Mouse (Mus musculus) liver, embryonic 16.5 days (tissue): ENCODE results near the gene Mto1. TPM values are rescaled to one million over a fixed set of nuclear protein-coding genes. Genes with fewer than 3 reads are reported as not detected.

Experiments used
- ATAC-seq: fragments of 200-750 bp; cut with Nextera tagmentation; 2 replicates; pipeline ENCODE4 v1.8.0; 2017; ENCODE audit warnings: low read depth, mild to moderate bottlenecking, moderate number of reproducible peaks, moderate library complexity
- H3K27ac ChIP-seq: fragments of 300-500 bp; sonication (generic); 2 replicates; pipeline ENCODE4 v1.5.1; 2014; ENCODE audit warnings: mild to moderate bottlenecking, low read length
- H3K27me3 ChIP-seq: fragments of 300-500 bp; sonication (generic); 2 replicates; pipeline ENCODE4 v1.6.1; 2014; ENCODE audit warnings: low read depth, low read length, mixed read lengths; ENCODE audit not compliant: control insufficient read depth, insufficient read depth
- H3K36me3 ChIP-seq: fragments of 300-500 bp; sonication (generic); 2 replicates; pipeline ENCODE4 v1.6.1; 2014; ENCODE audit warnings: mild to moderate bottlenecking; ENCODE audit not compliant: control insufficient read depth, insufficient read depth
- H3K4me1 ChIP-seq: fragments of 300-500 bp; sonication (generic); 2 replicates; pipeline ENCODE4 v1.6.1; 2014; ENCODE audit warnings: low read depth, low read length, mixed read lengths; ENCODE audit not compliant: control insufficient read depth
- H3K4me2 ChIP-seq: fragments of 300-500 bp; sonication (generic); 2 replicates; pipeline ENCODE4 v1.6.1; 2014; ENCODE audit warnings: low read depth, low read length, mixed read lengths
- H3K4me3 ChIP-seq: fragments of 300-500 bp; sonication (generic); 2 replicates; pipeline ENCODE4 v1.5.1; 2014; ENCODE audit warnings: low read depth, mild to moderate bottlenecking, low read length
- H3K9ac ChIP-seq: fragments of 300-500 bp; sonication (generic); 2 replicates; pipeline ENCODE4 v1.6.1; 2014; ENCODE audit warnings: low read depth, low read length
- H3K9me3 ChIP-seq: fragments of 300-500 bp; sonication (generic); replicated peaks from 2 replicates; pipeline ENCODE4 v1.6.1; 2016; ENCODE audit warnings: low read length; ENCODE audit not compliant: control insufficient read depth
- WGBS: fragments of 180-500 bp; shearing (Covaris S2); extraction: QIAGEN DNeasy Blood & Tissue Kit; methylation state at CpG from one replicate; pipeline ENCODE4 v1.1.7; 2014; ENCODE audit not compliant: insufficient replicate concordance; 5-methylcytosine and 5-hydroxymethylcytosine counted together
- polyA plus RNA-seq: library from polyadenylated mRNA; unstranded; fragments of >200 nt; fragmentation: Nextera tagmentation; extraction: Ambion mirVana; gene quantifications from 2 replicates; pipeline ENCODE4 v1.2.1, GENCODE M21; 2015

The Mto1 gene
- polyA plus RNA-seq, 1 experiment from 2014 or later, result 17.9 TPM

DNA sequence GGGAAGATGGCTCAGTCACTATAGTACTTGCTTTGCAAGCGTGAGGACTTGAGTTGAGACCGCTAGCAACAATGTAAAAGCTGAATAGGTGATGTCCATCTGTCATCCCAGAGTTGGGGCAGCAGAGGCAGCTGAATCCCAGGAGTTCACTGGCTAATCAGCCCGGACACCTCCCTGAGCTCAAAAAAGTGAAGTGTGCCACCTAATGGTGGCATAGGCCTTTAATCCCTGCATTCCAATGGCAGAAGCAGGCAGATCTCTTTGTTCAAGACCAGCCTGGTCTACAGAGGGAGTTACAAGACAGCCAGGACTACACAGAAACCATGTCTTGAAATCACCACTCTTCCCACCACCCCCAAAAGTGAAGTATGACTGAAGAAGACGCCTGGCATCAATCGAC, 15.5 kb upstream of the Mto1 start:
- Histone ChIP-seq H3K36me3 (no peaks in the 10 kb centered on the region), H3K9ac (no peak overlapping the region), H3K9me3 (no peaks in the 10 kb centered on the region), H3K27me3 (no peaks in the 10 kb centered on the region), H3K4me2 (no peak overlapping the region), H3K27ac (no peak overlapping the region), H3K4me3 (no peak overlapping the region), H3K4me1 (no peaks in the 10 kb centered on the region; the same call in none of the 2 replicates)
- no peak for ATAC-seq
- WGBS, result 70% methylated on average over 5 of the region's 5 CpGs

DNA sequence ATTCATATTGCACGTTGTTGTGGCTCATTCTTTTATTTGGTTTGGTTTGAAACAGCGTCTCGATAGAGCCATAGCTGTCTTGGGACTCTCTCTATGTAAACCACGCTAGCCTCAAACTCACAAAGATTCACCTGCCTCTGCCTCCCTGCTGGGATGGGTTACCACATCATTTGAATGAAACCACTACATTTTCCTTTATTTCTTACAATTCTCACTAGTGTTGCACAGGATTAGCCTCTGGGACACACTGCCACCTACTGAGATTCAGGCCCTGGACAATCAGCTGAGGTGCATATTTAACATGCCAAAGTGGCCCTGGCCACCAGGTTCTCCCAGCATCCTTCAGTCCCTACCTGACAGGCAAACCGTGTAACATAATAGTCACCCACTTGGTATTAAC, 8.6 kb upstream of the Mto1 start:
- H3K9ac ChIP-seq, result no peak overlapping the region
- no peak overlapping the region for H3K4me3 ChIP-seq
- no peaks in the 10 kb centered on the region for H3K9me3 ChIP-seq
- peaks cover 4% of the 10 kb centered on the region for H3K4me1 ChIP-seq
- no peak overlapping the region for H3K27ac ChIP-seq
- H3K27me3 ChIP-seq, result peaks cover 39% of the 10 kb centered on the region
- H3K36me3 ChIP-seq, result no peaks in the 10 kb centered on the region
- WGBS, result 52% methylated on average over 5 of the region's 5 CpGs
- no peak overlapping the region for H3K4me2 ChIP-seq
- ATAC-seq, result no peak

DNA sequence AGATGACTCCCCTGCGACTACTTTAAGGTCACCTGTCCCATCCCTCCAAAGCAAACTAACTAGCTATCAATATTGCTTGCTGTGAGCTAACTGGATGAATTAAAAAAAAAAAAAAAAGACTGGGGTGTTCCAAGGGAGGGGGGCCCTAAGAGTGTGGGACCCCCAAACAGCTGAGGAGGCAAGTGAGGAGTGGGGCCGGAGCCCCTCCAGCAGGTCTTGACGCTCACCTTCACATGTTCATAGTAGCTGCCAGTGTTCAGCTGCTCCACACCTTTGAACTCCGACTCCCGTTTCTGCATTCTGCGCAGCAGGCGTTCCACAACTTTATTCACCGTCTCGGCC, 5.8 kb upstream of the Mto1 start:
- 4% methylated on average over 9 of the region's 9 CpGs for WGBS
- Histone ChIP-seq H3K4me2 (peak overlapping the region; percentile 76), H3K36me3 (no peaks in the 10 kb centered on the region), H3K9ac (peak overlapping the region; percentile 54; the same call in 1 of the 2 replicates), H3K27ac (no peak overlapping the region), H3K4me3 (peak overlapping the region; percentile 62), H3K27me3 (peaks cover 46% of the 10 kb centered on the region), H3K4me1 (peaks cover 4% of the 10 kb centered on the region), H3K9me3 (no peaks in the 10 kb centered on the region)
- no peak for ATAC-seq

DNA sequence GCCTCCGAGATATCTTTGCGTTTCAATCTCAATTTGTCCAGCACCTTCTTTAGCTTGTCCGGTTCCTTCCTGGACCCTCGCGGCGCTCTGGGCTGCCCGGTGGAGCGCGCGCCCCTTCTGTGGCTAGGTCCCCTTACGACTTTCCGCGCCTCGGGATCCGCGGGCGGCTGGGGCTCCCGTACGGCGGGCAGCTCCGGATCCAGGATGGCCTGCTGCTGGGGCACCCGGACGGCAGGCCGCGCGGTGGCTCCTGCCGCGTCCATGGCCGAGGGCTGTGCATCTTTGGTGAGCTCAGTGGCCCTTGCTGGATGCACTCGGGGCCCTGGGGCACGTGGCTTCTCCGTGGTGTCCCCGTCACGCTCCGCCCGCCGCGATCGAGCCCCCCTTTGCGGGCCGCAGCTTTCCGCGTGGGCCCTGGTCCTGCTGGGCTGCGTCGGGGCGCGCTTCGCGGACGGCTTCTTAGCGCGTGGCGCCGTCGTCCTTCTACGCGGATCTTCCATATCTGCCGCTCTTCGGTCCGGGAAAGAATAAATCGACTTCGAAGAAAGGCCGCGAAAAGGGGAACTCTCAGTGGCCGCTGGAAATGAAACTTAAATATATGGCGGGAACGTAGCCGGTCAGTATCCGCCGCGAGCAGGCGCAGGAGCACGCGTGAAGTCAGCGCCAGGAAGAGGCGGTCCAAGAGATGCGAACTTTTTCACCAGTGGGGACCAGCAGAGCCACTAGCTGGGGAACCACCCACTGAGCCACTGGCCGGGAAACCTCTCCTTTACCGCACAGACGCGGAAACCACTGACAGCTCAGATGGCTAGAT, 5.2 kb upstream of the Mto1 start, which contains the start of gene Cgas:
Gene Cgas, minus strand, starts transcription at position 659 of the 814 bp plus-strand sequence.
- ATAC-seq, result peak; percentile 44; the same call in 1 of the 2 replicates
- Histone ChIP-seq H3K9ac (peak within 1 kb of the TSS; percentile 54), H3K4me3 (peak within 1 kb of the TSS; percentile 62), H3K9me3 (no peaks in the 10 kb centered on the region), H3K27ac (no peak within 1 kb of the TSS; the same call in 1 of the 2 replicates), H3K36me3 (no peaks in the 10 kb centered on the region), H3K27me3 (peaks cover 46% of the 10 kb centered on the region), H3K4me2 (peak within 1 kb of the TSS; percentile 76), H3K4me1 (peaks cover 8% of the 10 kb centered on the region)
- WGBS, result under 1% methylated on average over 81 of the region's 81 CpGs

DNA sequence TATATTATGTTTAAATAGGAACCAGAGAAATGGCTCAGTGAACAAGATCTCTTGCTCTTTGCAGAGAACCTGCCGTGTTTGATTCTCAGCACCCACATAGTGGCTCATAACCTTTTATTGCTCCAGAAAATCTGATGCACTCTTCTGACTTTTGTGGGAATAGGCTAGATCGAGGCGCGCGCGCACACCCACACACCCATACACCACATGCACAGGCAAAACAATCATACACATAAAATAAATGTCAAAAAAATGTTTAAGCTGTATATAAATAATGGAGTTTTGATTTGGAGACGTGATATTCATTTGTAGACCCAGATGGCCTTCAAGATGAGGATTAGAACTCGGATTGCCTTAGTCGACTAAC, 419 bp upstream of the Mto1 start:
- peak overlapping the region; percentile 95 for H3K9ac ChIP-seq
- ATAC-seq, result no peak
- peaks cover 10% of the 10 kb centered on the region for H3K36me3 ChIP-seq
- peaks cover 19% of the 10 kb centered on the region for H3K4me1 ChIP-seq
- H3K27me3 ChIP-seq, result peaks cover 25% of the 10 kb centered on the region
- WGBS, result 33% methylated on average over 9 of the region's 9 CpGs
- H3K9me3 ChIP-seq, result no peaks in the 10 kb centered on the region
- peak overlapping the region; percentile 96 for H3K4me3 ChIP-seq
- no peak overlapping the region; the same call in 1 of the 2 replicates for H3K27ac ChIP-seq
- H3K4me2 ChIP-seq, result peak overlapping the region; percentile 88

DNA sequence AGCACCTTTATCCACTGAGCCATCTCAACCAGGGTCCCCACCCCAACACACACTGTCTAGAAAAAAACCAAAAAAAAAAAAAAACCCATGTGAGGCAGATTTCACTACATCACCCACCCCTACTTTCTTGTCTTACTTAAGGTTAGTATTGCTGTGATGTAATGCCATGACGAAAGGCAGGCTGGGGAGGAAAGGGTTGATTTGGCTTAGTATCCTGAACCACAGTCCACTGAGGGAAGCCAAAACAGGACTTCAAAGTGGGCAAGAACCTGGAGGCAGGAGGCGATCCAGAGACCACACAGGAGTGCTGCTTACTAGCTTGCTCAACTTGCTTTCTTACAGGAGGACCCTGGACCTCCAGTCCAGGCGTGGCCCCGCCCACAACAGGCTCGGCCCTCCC, 2.4 kb downstream of the Mto1 start:
- H3K27me3 ChIP-seq, result no peaks in the 10 kb centered on the region; the same call in 1 of the 2 replicates
- no peak overlapping the region for H3K27ac ChIP-seq
- no peak for ATAC-seq
- no peak overlapping the region for H3K4me2 ChIP-seq
- WGBS, result 58% methylated on average over 5 of the region's 5 CpGs
- no peak overlapping the region for H3K9ac ChIP-seq
- peaks cover 17% of the 10 kb centered on the region for H3K4me1 ChIP-seq
- peaks cover 24% of the 10 kb centered on the region for H3K36me3 ChIP-seq
- no peak overlapping the region for H3K4me3 ChIP-seq
- no peaks in the 10 kb centered on the region for H3K9me3 ChIP-seq

DNA sequence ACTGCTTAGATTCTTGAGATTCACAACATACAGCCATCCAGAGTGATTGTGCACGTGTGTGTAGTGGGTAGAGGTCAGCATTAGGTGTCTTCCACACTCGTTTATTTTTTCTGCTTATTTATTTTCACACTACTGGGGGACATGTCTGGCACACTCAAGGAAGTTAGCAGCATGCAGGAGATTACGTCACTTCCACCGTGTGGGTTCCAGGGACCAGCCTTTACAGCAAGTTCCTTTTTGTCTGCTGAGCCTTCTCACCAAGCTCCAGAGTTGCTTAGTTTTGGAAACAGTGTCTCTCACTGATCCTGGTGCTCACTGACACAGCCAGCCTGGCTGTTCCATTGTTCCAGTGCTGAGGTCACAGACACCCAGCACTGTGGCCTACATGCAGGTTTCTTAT, 3.4 kb downstream of the Mto1 start:
- no peak for ATAC-seq

DNA sequence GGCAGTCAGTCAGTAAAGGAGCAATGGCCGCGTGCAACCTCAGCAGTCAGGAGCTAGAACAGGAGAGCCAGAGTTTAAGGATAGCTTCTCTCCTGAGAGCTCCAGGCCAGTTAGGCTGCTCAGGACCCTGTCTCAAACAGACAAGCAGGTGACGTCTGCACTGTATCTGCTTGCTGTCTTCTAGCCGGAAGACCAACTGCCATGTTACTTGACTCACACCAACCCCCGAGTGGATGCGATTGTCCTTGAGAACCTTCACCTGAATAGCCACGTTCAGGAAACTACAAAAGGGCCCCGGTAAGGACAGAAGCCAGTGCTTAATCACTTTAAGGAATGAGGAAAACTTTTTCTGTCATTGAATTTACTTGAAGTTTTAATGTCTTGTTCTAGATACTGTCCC, 9.0 kb downstream of the Mto1 start:
- no peak for ATAC-seq
- peaks cover 55% of the 10 kb centered on the region for H3K36me3 ChIP-seq
- H3K9ac ChIP-seq, result no peak overlapping the region
- no peak overlapping the region for H3K4me2 ChIP-seq
- no peaks in the 10 kb centered on the region for H3K27me3 ChIP-seq
- H3K9me3 ChIP-seq, result no peaks in the 10 kb centered on the region
- WGBS, result 89% methylated on average over 8 of the region's 8 CpGs
- H3K27ac ChIP-seq, result no peak overlapping the region
- no peak overlapping the region for H3K4me3 ChIP-seq
- H3K4me1 ChIP-seq, result no peaks in the 10 kb centered on the region; the same call in 1 of the 2 replicates

More for the DNA sequence above, 3.4 kb downstream of the Mto1 start:
- Histone ChIP-seq H3K4me1 (peaks cover 17% of the 10 kb centered on the region), H3K4me3 (no peak overlapping the region), H3K36me3 (peaks cover 24% of the 10 kb centered on the region), H3K27ac (no peak overlapping the region), H3K27me3 (no peaks in the 10 kb centered on the region), H3K9ac (no peak overlapping the region), H3K9me3 (no peaks in the 10 kb centered on the region), H3K4me2 (no peak overlapping the region)
- 32% methylated on average over 4 of the region's 4 CpGs for WGBS

DNA sequence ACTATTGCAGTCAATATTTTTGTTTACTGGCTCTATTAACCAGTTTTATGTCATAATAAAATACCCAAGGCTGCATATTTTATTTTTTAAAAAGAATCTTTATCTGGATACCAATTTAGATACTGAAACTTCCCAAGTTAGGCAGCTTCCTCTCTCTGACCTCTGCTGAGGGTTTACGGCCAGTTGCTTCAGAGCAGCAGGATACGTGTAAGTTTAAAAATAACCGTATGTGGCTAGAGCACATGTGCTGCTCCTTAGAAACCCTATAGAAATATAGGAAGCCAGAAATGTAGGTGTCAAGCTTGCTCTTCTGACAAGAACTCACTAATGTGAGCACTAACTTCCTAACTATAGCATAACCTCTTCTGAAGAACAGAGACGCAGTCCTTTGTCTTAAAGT, 15.3 kb downstream of the Mto1 start:
- Histone ChIP-seq H3K4me1 (no peaks in the 10 kb centered on the region), H3K4me3 (no peak overlapping the region), H3K36me3 (peaks cover 56% of the 10 kb centered on the region), H3K27me3 (no peaks in the 10 kb centered on the region), H3K27ac (no peak overlapping the region), H3K9ac (no peak overlapping the region), H3K9me3 (no peaks in the 10 kb centered on the region), H3K4me2 (no peak overlapping the region)
- ATAC-seq, result no peak
- 71% methylated on average over 4 of the region's 4 CpGs for WGBS
